Mouse (Mus musculus): ENCODE data around the gene Me1. TPM values are rescaled to one million over a fixed set of nuclear protein-coding genes. Genes with fewer than 3 reads are reported as not detected.

Me1 gene
- polyA plus RNA-seq, 1 experiment, result 153 TPM

- Histone ChIP-seq H3K4me1 (ENCODE audit: control insufficient read depth, insufficient read depth, low read length) (no peaks in the 10 kb centered on the region), H3K27me3 (replicated peaks; ENCODE audit: control insufficient read depth, insufficient read depth, low read length) (no peaks in the 10 kb centered on the region), H3K36me3 (ENCODE audit: control insufficient read depth, insufficient read depth, low read length) (no peaks in the 10 kb centered on the region), H3K4me3 (ENCODE audit: insufficient read depth, low read depth, low read length) (no peak overlapping the region), H3K27ac (ENCODE audit: insufficient read depth, low read depth, low read length) (no peak overlapping the region)
- DNase-seq, result no peak
- TF ChIP-seq CTCF (conservative IDR thresholded peaks at IDR 0.05; ENCODE audit: insufficient read depth, insufficient read length, low read depth, low read length) (no peak), POLR2A (IDR thresholded peaks at IDR 0.05; ENCODE audit: low read depth, low read length) (no peak)
- WGBS, result 78% methylated on average over 19 of the region's 19 CpGs
Observed at GRCm38 (mm10) chr9:86592676-86593668, 102.8 kb downstream of the Me1 start.

- DNase-seq, result no peak
- TF ChIP-seq CTCF (conservative IDR thresholded peaks at IDR 0.05; ENCODE audit: insufficient read depth, insufficient read length, low read depth, low read length), result no peak
- no peak for TF ChIP-seq POLR2A (IDR thresholded peaks at IDR 0.05; ENCODE audit: low read depth, low read length)
- Histone ChIP-seq H3K27ac (ENCODE audit: insufficient read depth, low read depth, low read length) (no peak overlapping the region), H3K36me3 (ENCODE audit: control insufficient read depth, insufficient read depth, low read length) (no peaks in the 10 kb centered on the region), H3K27me3 (replicated peaks; ENCODE audit: control insufficient read depth, insufficient read depth, low read length) (no peaks in the 10 kb centered on the region), H3K4me1 (ENCODE audit: control insufficient read depth, insufficient read depth, low read length) (no peaks in the 10 kb centered on the region), H3K4me3 (ENCODE audit: insufficient read depth, low read depth, low read length) (no peak overlapping the region)
- WGBS, result 87% methylated on average over 11 of the region's 11 CpGs
Observed at GRCm38 (mm10) chr9:86587019-86587795, 108.5 kb downstream of the Me1 start.

GRCm38 (mm10) chr9:86583740-86584139 lies 112.0 kb downstream of the Me1 start:
- TF ChIP-seq POLR2A (IDR thresholded peaks at IDR 0.05; ENCODE audit: low read depth, low read length) (no peak), CTCF (conservative IDR thresholded peaks at IDR 0.05; ENCODE audit: insufficient read depth, insufficient read length, low read depth, low read length) (peak; percentile 90)
- no peaks in the 10 kb centered on the region for H3K27me3 ChIP-seq (replicated peaks; ENCODE audit: control insufficient read depth, insufficient read depth, low read length)
- H3K27ac ChIP-seq (ENCODE audit: insufficient read depth, low read depth, low read length), result no peak overlapping the region
- DNase-seq, result peak; percentile 74
- H3K4me1 ChIP-seq (ENCODE audit: control insufficient read depth, insufficient read depth, low read length), result no peaks in the 10 kb centered on the region
- 46% methylated on average over 3 of the region's 3 CpGs for WGBS
- no peak overlapping the region for H3K4me3 ChIP-seq (ENCODE audit: insufficient read depth, low read depth, low read length)
- H3K36me3 ChIP-seq (ENCODE audit: control insufficient read depth, insufficient read depth, low read length), result no peaks in the 10 kb centered on the region

- 81% methylated on average over 10 of the region's 10 CpGs for WGBS
- H3K36me3 ChIP-seq (ENCODE audit: control insufficient read depth, insufficient read depth, low read length), result no peaks in the 10 kb centered on the region
Observed at GRCm38 (mm10) chr9:86579657-86580056, 116.1 kb downstream of the Me1 start.

GRCm38 (mm10) chr9:86575178-86575577 lies 120.6 kb downstream of the Me1 start:
- 90% methylated on average over 6 of the region's 6 CpGs for WGBS
- H3K4me1 ChIP-seq (ENCODE audit: control insufficient read depth, insufficient read depth, low read length), result peaks cover 4% of the 10 kb centered on the region; the same call in 1 of the 2 replicates
- H3K27ac ChIP-seq (ENCODE audit: insufficient read depth, low read depth, low read length), result no peak overlapping the region
- no peaks in the 10 kb centered on the region for H3K27me3 ChIP-seq (replicated peaks; ENCODE audit: control insufficient read depth, insufficient read depth, low read length)
- no peak for DNase-seq
- no peaks in the 10 kb centered on the region for H3K36me3 ChIP-seq (ENCODE audit: control insufficient read depth, insufficient read depth, low read length)
- no peak overlapping the region for H3K4me3 ChIP-seq (ENCODE audit: insufficient read depth, low read depth, low read length)
- no peak for TF ChIP-seq POLR2A (IDR thresholded peaks at IDR 0.05; ENCODE audit: low read depth, low read length)
- no peak for TF ChIP-seq CTCF (conservative IDR thresholded peaks at IDR 0.05; ENCODE audit: insufficient read depth, insufficient read length, low read depth, low read length)

More at GRCm38 (mm10) chr9:86579657-86580056, 116.1 kb downstream of the Me1 start:
- Histone ChIP-seq H3K27me3 (replicated peaks; ENCODE audit: control insufficient read depth, insufficient read depth, low read length) (no peaks in the 10 kb centered on the region), H3K4me3 (ENCODE audit: insufficient read depth, low read depth, low read length) (no peak overlapping the region), H3K4me1 (ENCODE audit: control insufficient read depth, insufficient read depth, low read length) (no peaks in the 10 kb centered on the region), H3K27ac (ENCODE audit: insufficient read depth, low read depth, low read length) (no peak overlapping the region)
- no peak for DNase-seq
- TF ChIP-seq CTCF (conservative IDR thresholded peaks at IDR 0.05; ENCODE audit: insufficient read depth, insufficient read length, low read depth, low read length), result no peak
- no peak for TF ChIP-seq POLR2A (IDR thresholded peaks at IDR 0.05; ENCODE audit: low read depth, low read length)

- Histone ChIP-seq H3K4me3 (ENCODE audit: insufficient read depth, low read depth, low read length) (no peak overlapping the region), H3K27me3 (replicated peaks; ENCODE audit: control insufficient read depth, insufficient read depth, low read length) (no peaks in the 10 kb centered on the region), H3K4me1 (ENCODE audit: control insufficient read depth, insufficient read depth, low read length) (peaks cover 15% of the 10 kb centered on the region; the same call in 1 of the 2 replicates), H3K36me3 (ENCODE audit: control insufficient read depth, insufficient read depth, low read length) (peaks cover under 1% of the 10 kb centered on the region), H3K27ac (ENCODE audit: insufficient read depth, low read depth, low read length) (no peak overlapping the region)
- no peak for TF ChIP-seq CTCF (conservative IDR thresholded peaks at IDR 0.05; ENCODE audit: insufficient read depth, insufficient read length, low read depth, low read length)
- no peak for TF ChIP-seq POLR2A (IDR thresholded peaks at IDR 0.05; ENCODE audit: low read depth, low read length)
- 70% methylated on average over 20 of the region's 20 CpGs for WGBS
- DNase-seq, result no peak
Observed at GRCm38 (mm10) chr9:86573616-86574303, 122.0 kb downstream of the Me1 start.

All from kidney, adult 2 months (tissue).